Mouse (Mus musculus) intestine, embryonic 16.5 days (tissue): ENCODE measurements around the gene Sipa1l3. TPM values are rescaled to one million over a fixed set of nuclear protein-coding genes. Genes with fewer than 3 reads are reported as not detected.

ENCODE experiments used
- ATAC-seq: fragments of 200-750 bp; cut with Nextera tagmentation; 2 replicates; pipeline ENCODE4 v1.8.0; 2017; ENCODE audit warnings: moderate TSS enrichment, moderate library complexity
- H3K27ac ChIP-seq: fragments of 300-500 bp; sonication (generic); 2 replicates; pipeline ENCODE4 v1.5.1; 2014; ENCODE audit warnings: mild to moderate bottlenecking, low read length
- H3K27me3 ChIP-seq: fragments of 300-500 bp; sonication (generic); replicated peaks from 2 replicates; pipeline ENCODE4 v1.6.1; 2014; ENCODE audit warnings: low read length, control low read depth, mixed read lengths; ENCODE audit not compliant: control insufficient read depth, insufficient read depth
- H3K36me3 ChIP-seq: fragments of 300-500 bp; sonication (generic); 2 replicates; pipeline ENCODE4 v1.6.1; 2014; ENCODE audit warnings: low read length, control low read depth; ENCODE audit not compliant: control insufficient read depth, insufficient read depth
- H3K4me1 ChIP-seq: fragments of 300-500 bp; sonication (generic); 2 replicates; pipeline ENCODE4 v1.6.1; 2014; ENCODE audit warnings: low read length, control low read depth, mixed read lengths; ENCODE audit not compliant: control insufficient read depth, insufficient read depth
- H3K4me2 ChIP-seq: fragments of 300-500 bp; sonication (generic); 2 replicates; pipeline ENCODE4 v1.6.1; 2014; ENCODE audit warnings: low read depth, low read length, control low read depth
- H3K4me3 ChIP-seq: fragments of 300-500 bp; sonication (generic); 2 replicates; pipeline ENCODE4 v1.5.1; 2014; ENCODE audit warnings: mild to moderate bottlenecking, low read length
- H3K9ac ChIP-seq: fragments of 300-500 bp; sonication (generic); 2 replicates; pipeline ENCODE4 v1.6.1; 2014; ENCODE audit warnings: low read depth, low read length
- H3K9me3 ChIP-seq: fragments of 300-500 bp; sonication (generic); 2 replicates; pipeline ENCODE4 v1.6.1; 2016; ENCODE audit warnings: low read length, control low read depth; ENCODE audit not compliant: control insufficient read depth
- WGBS: fragments of 180-500 bp; shearing (Covaris S2); extraction: QIAGEN DNeasy Blood & Tissue Kit; methylation state at CpG from one replicate; pipeline ENCODE4 v1.1.7; 2014; 5-methylcytosine and 5-hydroxymethylcytosine counted together
- polyA plus RNA-seq: library from polyadenylated mRNA; unstranded; fragments of >200 nt; fragmentation: Nextera tagmentation; extraction: Ambion mirVana; gene quantifications from 2 replicates; pipeline ENCODE4 v1.2.1, GENCODE M21; 2015

The Sipa1l3 gene
- polyA plus RNA-seq, 1 experiment from 2014 or later: 24.1 TPM

DNA sequence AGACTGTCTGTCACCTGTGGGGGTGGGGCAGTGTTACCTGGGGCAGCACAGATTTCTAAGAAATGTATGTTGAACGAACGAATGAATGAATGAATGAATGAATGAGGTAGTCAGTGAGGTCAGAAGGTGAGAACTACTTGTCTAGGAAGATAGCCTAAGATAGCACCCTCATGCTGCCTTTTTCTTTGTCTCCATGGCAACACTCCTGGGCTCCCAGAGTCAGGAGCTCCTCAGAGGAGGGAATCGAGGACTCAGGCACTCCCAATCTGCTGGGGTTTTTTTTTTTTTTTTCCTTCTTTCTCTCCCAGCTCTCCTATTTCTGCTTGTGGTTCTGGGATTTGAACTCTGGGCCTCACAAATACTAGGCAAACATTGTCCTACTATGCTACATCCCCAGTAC lies 172.2 kb downstream of the Sipa1l3 start:
- Histone ChIP-seq H3K4me3 (no peak overlapping the region), H3K36me3 (peaks cover 25% of the 10 kb centered on the region), H3K4me1 (no peaks in the 10 kb centered on the region), H3K4me2 (no peak overlapping the region), H3K27me3 (no peaks in the 10 kb centered on the region), H3K27ac (no peak overlapping the region), H3K9me3 (no peaks in the 10 kb centered on the region), H3K9ac (no peak overlapping the region)
- ATAC-seq: no peak
- 74% methylated on average over 3 of the region's 3 CpGs for WGBS

DNA sequence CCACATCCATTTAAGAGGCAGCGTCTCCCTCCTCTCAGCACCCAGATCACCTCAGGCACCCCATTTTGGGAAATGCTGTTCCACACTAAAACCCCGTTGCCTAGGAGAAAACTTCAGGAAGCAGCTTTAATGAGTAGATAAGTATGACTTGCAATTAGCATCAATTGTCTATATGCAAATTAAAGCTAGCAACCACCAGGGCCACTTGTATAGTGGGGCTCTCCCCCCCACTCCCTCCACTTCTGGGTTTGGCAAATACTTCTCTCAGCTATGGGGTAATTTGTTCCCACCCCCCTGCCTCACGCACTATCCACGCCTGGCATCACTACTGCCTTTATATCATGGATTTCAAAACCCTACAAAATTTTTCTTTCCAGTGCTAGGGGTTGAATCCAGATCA lies 172.9 kb downstream of the Sipa1l3 start:
- WGBS: 79% methylated on average over 4 of the region's 4 CpGs
- no peak for ATAC-seq

DNA sequence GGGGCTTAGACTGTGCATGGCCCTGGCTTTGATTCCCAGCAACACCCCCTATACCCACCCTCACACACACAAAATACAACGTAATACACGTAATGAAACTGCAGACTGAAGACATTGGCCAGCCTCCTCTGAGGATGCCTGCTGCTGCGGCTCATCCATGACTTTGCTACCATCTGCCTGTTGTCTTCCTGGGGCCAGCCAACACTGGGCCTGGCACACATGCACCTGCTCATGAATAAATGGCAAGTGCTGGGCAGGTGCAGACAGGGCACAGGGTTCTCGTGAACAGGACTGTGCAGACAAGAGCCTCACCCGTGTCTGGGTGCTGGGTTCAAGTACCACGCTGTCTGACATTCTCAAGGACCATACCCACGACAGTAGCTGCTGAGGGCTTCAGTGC lies 174.7 kb downstream of the Sipa1l3 start:
- H3K27me3 ChIP-seq: no peaks in the 10 kb centered on the region
- no peak overlapping the region for H3K4me3 ChIP-seq
- no peaks in the 10 kb centered on the region for H3K9me3 ChIP-seq
- no peak for ATAC-seq
- H3K4me2 ChIP-seq: no peak overlapping the region
- H3K9ac ChIP-seq: no peak overlapping the region
- peaks cover 17% of the 10 kb centered on the region for H3K36me3 ChIP-seq
- H3K27ac ChIP-seq: no peak overlapping the region
- WGBS: 91% methylated on average over 7 of the region's 7 CpGs
- H3K4me1 ChIP-seq: peaks cover under 1% of the 10 kb centered on the region; the same call in 1 of the 2 replicates

More for the DNA sequence above, 172.9 kb downstream of the Sipa1l3 start:
- Histone ChIP-seq H3K27me3 (no peaks in the 10 kb centered on the region), H3K9ac (no peak overlapping the region), H3K27ac (no peak overlapping the region), H3K4me3 (no peak overlapping the region), H3K4me1 (no peaks in the 10 kb centered on the region), H3K4me2 (no peak overlapping the region), H3K36me3 (peaks cover 20% of the 10 kb centered on the region), H3K9me3 (no peaks in the 10 kb centered on the region)

DNA sequence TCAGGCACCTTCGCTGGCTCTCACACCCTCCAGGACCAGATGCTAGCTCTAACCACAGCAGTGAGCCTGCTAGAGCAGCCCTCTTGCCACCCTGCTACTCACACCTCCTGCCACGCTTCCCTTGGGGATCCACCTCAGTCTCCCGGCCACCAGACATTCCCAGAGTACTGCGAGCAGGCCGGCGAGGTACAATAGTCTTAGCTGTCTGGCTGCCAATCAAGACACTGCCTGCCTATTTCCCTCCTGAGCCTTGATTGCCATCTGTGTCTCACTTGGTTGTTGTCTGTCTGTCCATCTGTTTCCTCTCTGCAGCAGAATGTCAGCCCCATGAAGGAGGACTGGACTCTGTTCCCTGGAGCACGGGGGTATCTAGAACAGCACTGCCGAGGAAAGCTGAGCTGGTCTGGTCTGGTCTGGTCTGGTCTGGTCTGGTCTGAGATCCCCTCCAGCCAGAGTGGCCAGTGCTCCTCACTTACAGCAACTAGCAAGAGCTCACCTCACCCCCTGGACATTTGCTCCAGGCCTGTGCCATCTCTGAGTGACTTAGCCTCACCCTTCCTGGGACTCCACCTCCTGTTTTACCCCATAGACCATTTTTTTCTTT lies 175.8 kb downstream of the Sipa1l3 start:
- H3K9ac ChIP-seq: no peak overlapping the region; the same call in 1 of the 2 replicates
- H3K4me2 ChIP-seq: no peak overlapping the region
- whole genome bisulfite sequencing: 61% methylated on average over 8 of the region's 8 CpGs
- H3K27ac ChIP-seq: no peak overlapping the region
- peaks cover 9% of the 10 kb centered on the region; the same call in 1 of the 2 replicates for H3K4me1 ChIP-seq
- no peaks in the 10 kb centered on the region for H3K9me3 ChIP-seq
- no peaks in the 10 kb centered on the region for H3K27me3 ChIP-seq
- ATAC-seq: no peak
- H3K4me3 ChIP-seq: no peak overlapping the region
- peaks cover 9% of the 10 kb centered on the region; the same call in 1 of the 2 replicates for H3K36me3 ChIP-seq

DNA sequence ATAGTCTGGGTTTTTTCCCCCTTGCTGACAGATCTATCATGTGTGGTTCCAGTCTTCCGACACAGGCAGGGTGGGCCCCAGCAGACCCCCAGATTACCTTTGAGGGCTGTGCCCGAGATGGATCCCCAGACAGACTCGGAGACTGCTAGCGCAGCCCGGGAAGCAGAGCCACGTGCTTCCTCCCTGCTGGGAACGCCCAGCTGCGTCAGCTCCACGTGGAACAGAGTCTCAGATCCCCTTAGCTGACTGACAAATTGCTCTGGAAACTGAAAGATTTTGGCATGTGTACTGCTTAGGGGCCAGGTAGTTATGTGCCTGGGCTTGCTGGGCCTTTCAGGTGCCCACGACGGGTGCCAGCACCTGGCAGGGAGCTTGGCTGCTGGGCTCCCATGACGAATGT lies 176.7 kb downstream of the Sipa1l3 start:
- no peak overlapping the region for H3K4me2 ChIP-seq
- ATAC-seq: no peak
- H3K36me3 ChIP-seq: peaks cover 12% of the 10 kb centered on the region; the same call in 1 of the 2 replicates
- H3K9ac ChIP-seq: no peak overlapping the region
- H3K4me3 ChIP-seq: no peak overlapping the region
- WGBS: 69% methylated on average over 12 of the region's 12 CpGs
- no peaks in the 10 kb centered on the region for H3K27me3 ChIP-seq
- H3K4me1 ChIP-seq: peaks cover 9% of the 10 kb centered on the region; the same call in 1 of the 2 replicates
- H3K27ac ChIP-seq: no peak overlapping the region
- no peaks in the 10 kb centered on the region for H3K9me3 ChIP-seq

DNA sequence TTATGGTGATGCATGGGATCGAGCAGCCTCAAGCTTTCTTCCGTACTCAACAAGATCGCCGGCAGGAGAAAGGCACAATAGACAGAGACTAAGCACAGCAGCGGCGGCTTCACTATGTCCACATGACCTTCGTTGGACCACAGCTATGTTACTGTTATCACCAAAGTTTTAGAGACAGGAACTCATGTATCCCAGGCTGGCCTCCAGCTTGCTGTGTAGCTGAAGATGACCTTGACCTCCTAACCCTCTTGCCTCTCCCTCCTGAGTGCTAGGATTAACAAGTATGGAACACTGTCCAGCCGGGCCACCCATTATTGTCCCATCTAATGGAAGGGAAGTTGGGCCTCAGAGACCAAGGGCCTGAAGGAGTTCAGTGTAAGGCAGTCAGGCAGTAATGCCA lies 177.6 kb downstream of the Sipa1l3 start:
- WGBS: 92% methylated on average over 8 of the region's 8 CpGs
- peaks cover 9% of the 10 kb centered on the region; the same call in 1 of the 2 replicates for H3K4me1 ChIP-seq
- H3K4me3 ChIP-seq: no peak overlapping the region
- H3K36me3 ChIP-seq: peaks cover 11% of the 10 kb centered on the region; the same call in 1 of the 2 replicates
- no peaks in the 10 kb centered on the region for H3K27me3 ChIP-seq
- no peak overlapping the region for H3K27ac ChIP-seq
- H3K9ac ChIP-seq: no peak overlapping the region
- ATAC-seq: no peak
- H3K9me3 ChIP-seq: no peaks in the 10 kb centered on the region
- no peak overlapping the region for H3K4me2 ChIP-seq

DNA sequence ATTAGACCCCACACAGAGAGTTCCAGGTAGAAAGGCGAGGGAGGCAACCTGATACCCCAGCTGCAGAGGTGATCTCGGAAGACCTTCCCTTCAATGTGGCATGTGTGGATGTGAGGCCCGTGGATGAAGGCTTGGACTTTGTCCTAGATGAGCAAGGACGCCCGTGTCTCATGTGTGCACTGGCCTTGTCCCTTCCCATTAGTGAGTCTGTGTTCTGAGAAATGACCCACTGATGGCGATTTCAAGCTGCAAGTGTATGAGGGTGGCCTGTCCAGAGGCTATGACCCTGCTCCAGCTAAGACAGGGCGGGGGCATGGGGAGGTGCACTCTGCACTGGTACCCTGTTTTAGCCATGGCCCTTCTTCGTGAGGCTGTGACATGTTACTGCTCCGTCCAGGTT lies 178.2 kb downstream of the Sipa1l3 start:
- Histone ChIP-seq H3K4me3 (no peak overlapping the region), H3K9ac (no peak overlapping the region), H3K9me3 (no peaks in the 10 kb centered on the region), H3K27ac (no peak overlapping the region), H3K36me3 (peaks cover 10% of the 10 kb centered on the region; the same call in 1 of the 2 replicates), H3K4me1 (peaks cover 9% of the 10 kb centered on the region; the same call in 1 of the 2 replicates), H3K27me3 (no peaks in the 10 kb centered on the region), H3K4me2 (no peak overlapping the region)
- no peak for ATAC-seq
- 86% methylated on average over 9 of the region's 9 CpGs for WGBS

DNA sequence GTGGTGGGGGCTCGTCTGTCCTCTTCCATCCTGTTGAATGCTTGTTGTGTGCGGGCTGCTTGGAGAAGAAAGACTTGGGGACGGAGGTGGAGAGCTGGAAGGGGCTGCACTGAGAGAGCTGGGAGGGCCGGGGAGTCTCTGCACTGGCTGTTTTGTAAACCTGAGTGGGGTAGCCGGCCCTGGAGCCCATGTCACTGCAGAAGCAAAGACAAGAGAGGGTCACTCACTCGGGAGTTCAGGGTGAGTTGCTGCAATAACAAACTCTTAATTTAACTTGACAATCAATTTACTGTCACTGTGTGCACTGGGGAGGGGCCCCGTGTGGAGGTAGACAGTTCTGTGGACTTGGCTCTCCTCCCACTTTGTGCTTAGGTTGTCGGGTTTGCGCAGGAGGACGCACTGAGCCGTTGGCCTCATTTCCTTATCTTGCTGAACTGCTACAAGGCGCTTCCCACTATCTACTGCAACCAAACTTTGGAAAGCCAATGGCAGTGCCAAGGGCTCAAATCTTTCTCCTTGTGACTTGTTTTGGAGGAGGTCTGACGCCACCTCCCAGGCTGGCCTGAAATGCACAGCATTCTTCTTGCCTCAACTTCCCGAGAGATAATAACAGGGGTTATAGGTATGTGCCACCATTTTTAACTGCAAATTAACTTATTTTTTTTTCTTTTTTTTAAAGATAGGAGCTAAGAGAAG lies 179.3 kb downstream of the Sipa1l3 start:
- Histone ChIP-seq H3K9me3 (no peaks in the 10 kb centered on the region), H3K27ac (peak overlapping the region; percentile 65), H3K4me2 (no peak overlapping the region), H3K4me1 (peaks cover 12% of the 10 kb centered on the region; the same call in 1 of the 2 replicates), H3K36me3 (peaks cover 8% of the 10 kb centered on the region; the same call in 1 of the 2 replicates), H3K4me3 (no peak overlapping the region), H3K27me3 (no peaks in the 10 kb centered on the region), H3K9ac (no peak overlapping the region)
- 61% methylated on average over 14 of the region's 14 CpGs for WGBS
- peak; percentile 54 for ATAC-seq

DNA sequence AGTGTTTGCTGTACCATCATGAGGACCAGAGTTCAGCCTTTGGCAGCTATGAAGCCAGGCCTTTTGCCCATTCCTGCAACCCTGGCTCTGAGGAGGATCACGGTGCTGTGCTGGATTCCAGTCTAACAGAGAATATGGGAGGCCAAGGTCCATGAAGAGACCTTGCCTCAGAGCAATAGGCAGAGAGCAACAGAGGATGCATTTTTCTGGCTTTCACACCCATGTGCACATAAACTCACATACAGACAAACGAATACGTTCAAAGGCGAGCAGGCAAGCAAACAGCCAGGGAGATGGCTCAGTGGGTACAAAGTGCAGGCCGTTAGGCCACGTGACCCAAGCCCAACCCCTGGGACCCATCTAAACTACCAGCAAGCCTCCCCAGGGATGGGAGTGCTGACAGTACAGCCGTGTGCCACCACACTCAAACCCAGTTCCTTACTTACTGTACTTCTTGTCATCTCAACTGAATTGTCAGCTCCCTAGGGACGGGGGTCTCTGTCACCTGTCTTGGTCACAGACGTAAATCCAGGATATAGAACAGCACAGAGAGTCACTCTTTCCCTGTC lies 180.0 kb downstream of the Sipa1l3 start:
- Histone ChIP-seq H3K4me3 (no peak overlapping the region), H3K9me3 (no peaks in the 10 kb centered on the region), H3K4me2 (no peak overlapping the region), H3K27ac (peak overlapping the region; percentile 65), H3K36me3 (peaks cover 8% of the 10 kb centered on the region; the same call in 1 of the 2 replicates), H3K4me1 (peaks cover 12% of the 10 kb centered on the region; the same call in 1 of the 2 replicates), H3K9ac (no peak overlapping the region), H3K27me3 (no peaks in the 10 kb centered on the region)
- WGBS: 60% methylated on average over 9 of the region's 9 CpGs
- peak; percentile 72 for ATAC-seq
